Mouse (Mus musculus): ENCODE results near the gene Spdye4a.

DNA sequence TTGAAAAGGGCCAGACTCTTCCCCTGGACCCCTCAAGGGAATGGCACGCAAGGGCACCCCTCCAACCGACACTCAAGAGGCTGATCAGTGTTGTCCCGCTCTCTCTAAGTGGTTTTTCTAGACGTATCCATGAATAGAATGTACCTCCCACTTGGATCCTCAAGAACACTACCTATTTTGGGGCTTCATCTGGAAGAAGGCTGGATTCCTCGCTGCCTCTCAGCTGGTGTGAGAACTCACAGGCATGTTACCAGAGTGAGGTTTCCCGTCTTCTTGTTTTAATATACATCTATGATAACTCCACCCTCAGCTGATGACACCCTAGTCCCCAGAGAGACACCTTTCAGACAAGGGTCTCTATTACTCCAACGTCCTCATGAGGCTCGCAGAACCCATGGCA is 34.9 kb upstream of the Spdye4a start:
- TF ChIP-seq POLR2A (IDR thresholded peaks at IDR 0.05; ENCODE audit: low read depth, low read length) = no peak
- no peak for TF ChIP-seq CTCF (IDR thresholded peaks at IDR 0.05; ENCODE audit: borderline replicate concordance, insufficient read depth, low read length)
